Mouse (Mus musculus): ENCODE measurements around the gene Nat14. TPM values are rescaled to one million over a fixed set of nuclear protein-coding genes. Genes with fewer than 3 reads are reported as not detected.

The Nat14 gene
- polyA plus RNA-seq, 1 experiment from 2014 or later, result 4.7 TPM

- no peak overlapping the region for H3K9ac ChIP-seq (ENCODE audit: low read depth, low read length)
- H3K4me2 ChIP-seq, result no peak overlapping the region
- H3K27ac ChIP-seq (ENCODE audit: low read depth, low read length), result no peak overlapping the region
- H3K9me3 ChIP-seq (replicated peaks; ENCODE audit: control insufficient read depth, low read length), result no peaks in the 10 kb centered on the region
- H3K4me1 ChIP-seq (ENCODE audit: control insufficient read depth, insufficient read depth, low read length), result peaks cover 10% of the 10 kb centered on the region
- H3K4me3 ChIP-seq (ENCODE audit: low read depth, low read length), result no peak overlapping the region
- H3K36me3 ChIP-seq (ENCODE audit: control insufficient read depth, insufficient read depth, low read length), result no peaks in the 10 kb centered on the region
- WGBS (ENCODE audit: insufficient replicate concordance), result 46% methylated on average over 6 of the region's 6 CpGs
- no peak for ATAC-seq (replicated peaks; ENCODE audit: insufficient number of reproducible peaks, low FRiP score, low TSS enrichment)
- no peaks in the 10 kb centered on the region for H3K27me3 ChIP-seq (ENCODE audit: control insufficient read depth, insufficient read depth, low read length)
Measured at GRCm38 (mm10) chr7:4948386-4948785, 26.6 kb downstream of the Nat14 start.

DNA sequence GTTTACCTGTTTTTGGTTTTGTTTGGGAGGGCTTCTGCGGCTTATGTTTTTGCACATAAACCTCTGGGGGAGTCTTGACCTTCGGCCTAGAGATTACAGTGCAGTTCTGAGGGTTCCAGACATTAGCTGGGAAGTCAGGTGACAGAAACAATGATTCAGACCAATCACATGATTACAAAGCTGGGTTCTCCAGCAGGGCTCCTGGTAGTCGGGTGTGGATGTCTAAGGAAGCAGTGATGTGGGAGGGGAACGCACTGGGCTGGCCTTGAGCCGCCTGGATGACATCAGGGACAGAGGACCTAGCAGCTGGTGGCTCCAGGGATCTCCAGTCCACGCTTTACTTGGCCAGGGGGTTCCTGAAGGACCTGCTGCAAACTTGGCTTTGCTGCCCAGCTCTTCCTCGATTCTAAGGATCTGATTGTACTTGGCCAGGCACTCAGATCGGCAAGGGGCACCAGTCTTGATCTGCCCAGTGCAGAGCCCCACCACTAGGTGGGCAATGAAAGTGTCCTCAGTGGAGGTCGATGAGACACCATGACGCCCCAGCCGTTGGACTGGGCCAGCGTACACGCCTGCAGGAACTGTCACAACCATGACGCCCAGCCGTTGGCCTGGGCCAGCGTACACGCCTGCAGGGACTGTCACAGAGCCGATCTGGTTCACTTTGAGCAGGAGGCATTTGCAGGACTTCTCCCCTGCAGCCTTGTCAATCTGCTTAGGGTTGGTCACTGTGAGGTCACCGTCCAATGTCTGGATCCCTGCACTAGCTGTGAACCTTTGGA lies 28.9 kb downstream of the Nat14 start:
- no peaks in the 10 kb centered on the region for H3K9me3 ChIP-seq (replicated peaks; ENCODE audit: control insufficient read depth, low read length)
- WGBS (ENCODE audit: insufficient replicate concordance), result 75% methylated on average over 19 of the region's 19 CpGs
- H3K4me2 ChIP-seq, result no peak overlapping the region
- no peak overlapping the region for H3K9ac ChIP-seq (ENCODE audit: low read depth, low read length)
- no peaks in the 10 kb centered on the region for H3K36me3 ChIP-seq (ENCODE audit: control insufficient read depth, insufficient read depth, low read length)
- no peaks in the 10 kb centered on the region for H3K27me3 ChIP-seq (ENCODE audit: control insufficient read depth, insufficient read depth, low read length)
- no peak overlapping the region for H3K27ac ChIP-seq (ENCODE audit: low read depth, low read length)
- H3K4me1 ChIP-seq (ENCODE audit: control insufficient read depth, insufficient read depth, low read length), result peaks cover 17% of the 10 kb centered on the region
- ATAC-seq (replicated peaks; ENCODE audit: insufficient number of reproducible peaks, low FRiP score, low TSS enrichment), result no peak
- H3K4me3 ChIP-seq (ENCODE audit: low read depth, low read length), result no peak overlapping the region

DNA sequence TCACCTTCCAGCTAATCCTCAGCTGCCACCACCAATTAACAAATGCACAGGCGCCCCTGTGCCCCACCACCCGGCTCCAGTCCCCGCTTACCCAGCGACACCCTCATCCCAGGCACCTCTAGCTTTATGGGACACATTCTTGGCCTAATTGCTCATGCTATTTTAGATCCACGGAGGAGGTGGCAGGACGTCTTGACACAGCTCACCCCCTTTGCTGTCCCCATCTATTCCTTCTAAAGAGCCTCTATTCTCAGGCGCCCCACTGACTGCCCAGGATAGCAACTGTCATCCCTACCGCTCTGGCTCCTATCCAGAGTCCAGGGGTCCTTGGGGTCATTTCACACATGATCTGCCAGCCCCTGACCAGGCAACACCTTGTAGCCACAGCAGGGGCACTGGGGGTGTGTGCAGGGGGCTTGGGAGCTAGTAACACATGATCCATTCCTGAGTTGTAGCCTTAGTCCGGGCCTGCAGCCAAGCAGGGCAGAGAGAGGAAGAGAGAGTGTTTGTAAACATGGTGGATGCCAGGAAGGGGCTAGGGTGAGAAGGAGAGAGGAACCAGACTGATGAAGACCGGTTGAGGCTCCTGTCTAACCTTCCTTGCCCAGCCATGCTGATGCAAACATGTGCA lies 32.1 kb downstream of the Nat14 start:
- H3K36me3 ChIP-seq (ENCODE audit: control insufficient read depth, insufficient read depth, low read length), result no peaks in the 10 kb centered on the region
- WGBS (ENCODE audit: insufficient replicate concordance), result 13% methylated on average over 10 of the region's 10 CpGs
- no peak overlapping the region for H3K4me3 ChIP-seq (ENCODE audit: low read depth, low read length)
- H3K4me1 ChIP-seq (ENCODE audit: control insufficient read depth, insufficient read depth, low read length), result peaks cover 17% of the 10 kb centered on the region
- H3K27ac ChIP-seq (ENCODE audit: low read depth, low read length), result peak overlapping the region; percentile 68
- no peaks in the 10 kb centered on the region for H3K9me3 ChIP-seq (replicated peaks; ENCODE audit: control insufficient read depth, low read length)
- no peaks in the 10 kb centered on the region for H3K27me3 ChIP-seq (ENCODE audit: control insufficient read depth, insufficient read depth, low read length)
- H3K9ac ChIP-seq (ENCODE audit: low read depth, low read length), result 0 out of 2 replicates have a peak overlapping the region, but pooled peaks have one; percentile 46
- peak; percentile 49; the same call in 1 of the 2 replicates for ATAC-seq (replicated peaks; ENCODE audit: insufficient number of reproducible peaks, low FRiP score, low TSS enrichment)
- no peak overlapping the region for H3K4me2 ChIP-seq

GRCm38 (mm10) chr7:4957361-4957760 lies 35.5 kb downstream of the Nat14 start:
- Histone ChIP-seq H3K27ac (ENCODE audit: low read depth, low read length) (no peak overlapping the region), H3K9me3 (replicated peaks; ENCODE audit: control insufficient read depth, low read length) (no peaks in the 10 kb centered on the region), H3K9ac (ENCODE audit: low read depth, low read length) (no peak overlapping the region), H3K27me3 (ENCODE audit: control insufficient read depth, insufficient read depth, low read length) (no peaks in the 10 kb centered on the region), H3K4me1 (ENCODE audit: control insufficient read depth, insufficient read depth, low read length) (peaks cover 10% of the 10 kb centered on the region), H3K4me3 (ENCODE audit: low read depth, low read length) (no peak overlapping the region), H3K4me2 (no peak overlapping the region), H3K36me3 (ENCODE audit: control insufficient read depth, insufficient read depth, low read length) (no peaks in the 10 kb centered on the region)
- WGBS (ENCODE audit: insufficient replicate concordance), result 75% methylated on average over 10 of the region's 10 CpGs
- ATAC-seq (replicated peaks; ENCODE audit: insufficient number of reproducible peaks, low FRiP score, low TSS enrichment), result no peak

GRCm38 (mm10) chr7:4963527-4963926 lies 41.7 kb downstream of the Nat14 start:
- Histone ChIP-seq H3K9me3 (replicated peaks; ENCODE audit: control insufficient read depth, low read length) (no peaks in the 10 kb centered on the region), H3K36me3 (ENCODE audit: control insufficient read depth, insufficient read depth, low read length) (no peaks in the 10 kb centered on the region), H3K9ac (ENCODE audit: low read depth, low read length) (no peak overlapping the region), H3K27ac (ENCODE audit: low read depth, low read length) (no peak overlapping the region), H3K4me3 (ENCODE audit: low read depth, low read length) (no peak overlapping the region), H3K4me2 (no peak overlapping the region), H3K4me1 (ENCODE audit: control insufficient read depth, insufficient read depth, low read length) (peaks cover 3% of the 10 kb centered on the region; the same call in 1 of the 2 replicates), H3K27me3 (ENCODE audit: control insufficient read depth, insufficient read depth, low read length) (no peaks in the 10 kb centered on the region)
- WGBS (ENCODE audit: insufficient replicate concordance), result 65% methylated on average over 5 of the region's 5 CpGs
- no peak for ATAC-seq (replicated peaks; ENCODE audit: insufficient number of reproducible peaks, low FRiP score, low TSS enrichment)

- Histone ChIP-seq H3K36me3 (ENCODE audit: control insufficient read depth, insufficient read depth, low read length) (no peaks in the 10 kb centered on the region), H3K9ac (ENCODE audit: low read depth, low read length) (peak within 1 kb of the TSS; percentile 28; the same call in 1 of the 2 replicates), H3K27me3 (ENCODE audit: control insufficient read depth, insufficient read depth, low read length) (no peaks in the 10 kb centered on the region), H3K9me3 (replicated peaks; ENCODE audit: control insufficient read depth, low read length) (no peaks in the 10 kb centered on the region), H3K27ac (ENCODE audit: low read depth, low read length) (no peak within 1 kb of the TSS), H3K4me2 (peak within 1 kb of the TSS; percentile 45), H3K4me3 (ENCODE audit: low read depth, low read length) (0 out of 2 replicates have a peak within 1 kb of the TSS, but pooled peaks have one; percentile 10), H3K4me1 (ENCODE audit: control insufficient read depth, insufficient read depth, low read length) (peaks cover 3% of the 10 kb centered on the region; the same call in 1 of the 2 replicates)
- WGBS (ENCODE audit: insufficient replicate concordance), result 5% methylated on average over 10 of the region's 10 CpGs
- peak; percentile 66 for ATAC-seq (replicated peaks; ENCODE audit: insufficient number of reproducible peaks, low FRiP score, low TSS enrichment)
Measured at GRCm38 (mm10) chr7:4964272-4964671, 42.4 kb downstream of the Nat14 start, which contains the start of gene Sbk2. Gene Sbk2, minus strand, starts transcription at chr7:4964406.

DNA sequence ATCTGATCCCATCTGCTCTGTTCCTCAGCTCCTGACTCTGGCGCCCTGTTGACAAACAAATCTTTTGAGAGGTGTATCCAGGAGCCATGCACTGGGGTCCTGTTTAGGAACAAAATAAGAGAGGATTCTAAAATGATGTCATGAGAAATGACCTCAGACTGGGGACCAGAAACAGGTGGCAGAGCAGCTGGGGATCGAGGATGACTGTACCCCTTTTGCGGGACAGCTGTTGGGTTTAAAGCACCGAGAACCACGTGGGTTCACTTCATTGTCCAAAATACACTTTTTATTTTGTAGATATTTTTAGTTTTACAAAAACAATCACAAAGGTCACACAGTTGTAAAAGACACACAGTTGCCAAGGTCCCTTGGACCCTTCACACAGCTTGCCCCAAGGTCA lies 43.2 kb downstream of the Nat14 start:
- no peak for ATAC-seq (replicated peaks; ENCODE audit: insufficient number of reproducible peaks, low FRiP score, low TSS enrichment)
- H3K27ac ChIP-seq (ENCODE audit: low read depth, low read length), result no peak overlapping the region
- 67% methylated on average over 5 of the region's 5 CpGs for WGBS (ENCODE audit: insufficient replicate concordance)
- H3K4me3 ChIP-seq (ENCODE audit: low read depth, low read length), result no peak overlapping the region
- H3K9me3 ChIP-seq (replicated peaks; ENCODE audit: control insufficient read depth, low read length), result no peaks in the 10 kb centered on the region
- H3K9ac ChIP-seq (ENCODE audit: low read depth, low read length), result no peak overlapping the region
- peaks cover 3% of the 10 kb centered on the region; the same call in 1 of the 2 replicates for H3K4me1 ChIP-seq (ENCODE audit: control insufficient read depth, insufficient read depth, low read length)
- H3K4me2 ChIP-seq, result no peak overlapping the region
- H3K36me3 ChIP-seq (ENCODE audit: control insufficient read depth, insufficient read depth, low read length), result no peaks in the 10 kb centered on the region
- no peaks in the 10 kb centered on the region for H3K27me3 ChIP-seq (ENCODE audit: control insufficient read depth, insufficient read depth, low read length)

- Histone ChIP-seq H3K9me3 (replicated peaks; ENCODE audit: control insufficient read depth, low read length) (no peaks in the 10 kb centered on the region), H3K27me3 (ENCODE audit: control insufficient read depth, insufficient read depth, low read length) (no peaks in the 10 kb centered on the region), H3K4me2 (no peak within 1 kb of the TSS), H3K9ac (ENCODE audit: low read depth, low read length) (no peak within 1 kb of the TSS), H3K27ac (ENCODE audit: low read depth, low read length) (no peak within 1 kb of the TSS), H3K4me3 (ENCODE audit: low read depth, low read length) (no peak within 1 kb of the TSS), H3K36me3 (ENCODE audit: control insufficient read depth, insufficient read depth, low read length) (no peaks in the 10 kb centered on the region), H3K4me1 (ENCODE audit: control insufficient read depth, insufficient read depth, low read length) (peaks cover 4% of the 10 kb centered on the region; the same call in 1 of the 2 replicates)
- no peak for ATAC-seq (replicated peaks; ENCODE audit: insufficient number of reproducible peaks, low FRiP score, low TSS enrichment)
- 38% methylated on average over 6 of the region's 6 CpGs for WGBS (ENCODE audit: insufficient replicate concordance)
Measured at GRCm38 (mm10) chr7:4971068-4971467, 49.2 kb downstream of the Nat14 start, which contains the start of gene Sbk3. Gene Sbk3, minus strand, starts transcription at chr7:4971168.
